Mouse (Mus musculus) embryonic facial prominence, embryonic 12.5 days (tissue): ENCODE data around the gene Pcbp3. TPM values are rescaled to one million over a fixed set of nuclear protein-coding genes. Genes with fewer than 3 reads are reported as not detected.

Source experiments
- ATAC-seq: fragments of 200-750 bp; cut with Nextera tagmentation; 2 replicates; pipeline ENCODE4 v1.8.0; 2017; ENCODE audit not compliant: insufficient number of reproducible peaks, insufficient read depth, low FRiP score, low TSS enrichment
- H3K27ac ChIP-seq: fragments of 300-500 bp; sonication (generic); 2 replicates; pipeline ENCODE4 v1.5.1; 2016; ENCODE audit warnings: mild to moderate bottlenecking
- H3K27me3 ChIP-seq: fragments of 300-500 bp; sonication (generic); 2 replicates; pipeline ENCODE4 v1.6.1; 2016; ENCODE audit warnings: mild to moderate bottlenecking, moderate library complexity
- H3K36me3 ChIP-seq: fragments of 300-500 bp; sonication (generic); 2 replicates; pipeline ENCODE4 v1.6.1; 2016; ENCODE audit warnings: mild to moderate bottlenecking
- H3K4me1 ChIP-seq: fragments of 300-500 bp; sonication (generic); 2 replicates; pipeline ENCODE4 v1.6.1; 2016
- H3K4me2 ChIP-seq: fragments of 300-500 bp; sonication (generic); replicated peaks from 2 replicates; pipeline ENCODE4 v1.6.1; 2016; ENCODE audit warnings: mild to moderate bottlenecking, moderate library complexity
- H3K4me3 ChIP-seq: fragments of 300-500 bp; sonication (generic); 2 replicates; pipeline ENCODE4 v1.5.1; 2016; ENCODE audit warnings: mild to moderate bottlenecking
- H3K9ac ChIP-seq: fragments of 300-500 bp; sonication (generic); 2 replicates; pipeline ENCODE4 v1.6.1; 2016; ENCODE audit warnings: mild to moderate bottlenecking, moderate library complexity
- H3K9me3 ChIP-seq: fragments of 300-500 bp; sonication (generic); 2 replicates; pipeline ENCODE4 v1.6.1; 2016; ENCODE audit warnings: mild to moderate bottlenecking, moderate library complexity
- WGBS: fragments of 180-500 bp; shearing (Covaris S2); methylation state at CpG from one replicate; pipeline ENCODE4 v1.1.7; 2016; 5-methylcytosine and 5-hydroxymethylcytosine counted together
- polyA plus RNA-seq: library from polyadenylated mRNA; unstranded; fragments of >200 nt; fragmentation: Nextera tagmentation; extraction: Ambion mirVana; gene quantifications from 2 replicates; pipeline ENCODE4 v1.2.1, GENCODE M21; 2016

The Pcbp3 gene
- polyA plus RNA-seq, 1 experiment from 2014 or later, result 52.5 TPM

GRCm38 (mm10) chr10:76918086-76918485, 43.6 kb downstream of the Pcbp3 start:
- WGBS, result 81% methylated on average over 3 of the region's 3 CpGs

GRCm38 (mm10) chr10:76906434-76906833, 55.3 kb downstream of the Pcbp3 start:
- Histone ChIP-seq H3K4me3 (no peak overlapping the region), H3K9ac (no peak overlapping the region), H3K36me3 (no peaks in the 10 kb centered on the region), H3K27me3 (no peaks in the 10 kb centered on the region), H3K4me2 (no peak overlapping the region), H3K27ac (0 out of 2 replicates have a peak overlapping the region, but pooled peaks have one; percentile 26), H3K9me3 (no peaks in the 10 kb centered on the region), H3K4me1 (peaks cover 28% of the 10 kb centered on the region)
- no peak; the same call in 1 of the 2 replicates for ATAC-seq
- 68% methylated on average over 10 of the region's 10 CpGs for WGBS

More at GRCm38 (mm10) chr10:76918086-76918485, 43.6 kb downstream of the Pcbp3 start:
- Histone ChIP-seq H3K4me1 (no peaks in the 10 kb centered on the region), H3K4me3 (no peak overlapping the region), H3K27ac (no peak overlapping the region), H3K36me3 (no peaks in the 10 kb centered on the region), H3K9me3 (no peaks in the 10 kb centered on the region), H3K27me3 (no peaks in the 10 kb centered on the region), H3K9ac (no peak overlapping the region), H3K4me2 (no peak overlapping the region)
- no peak for ATAC-seq

- H3K9ac ChIP-seq, result no peak overlapping the region
- no peak overlapping the region for H3K4me2 ChIP-seq
- H3K36me3 ChIP-seq, result no peaks in the 10 kb centered on the region
- 64% methylated on average over 14 of the region's 14 CpGs for WGBS
- peaks cover 28% of the 10 kb centered on the region for H3K4me1 ChIP-seq
- no peaks in the 10 kb centered on the region for H3K27me3 ChIP-seq
- no peak for ATAC-seq
- no peak overlapping the region for H3K4me3 ChIP-seq
- H3K27ac ChIP-seq, result 0 out of 2 replicates have a peak overlapping the region, but pooled peaks have one; percentile 1
- H3K9me3 ChIP-seq, result no peaks in the 10 kb centered on the region
Measured at GRCm38 (mm10) chr10:76905935-76906341, 55.7 kb downstream of the Pcbp3 start.

DNA sequence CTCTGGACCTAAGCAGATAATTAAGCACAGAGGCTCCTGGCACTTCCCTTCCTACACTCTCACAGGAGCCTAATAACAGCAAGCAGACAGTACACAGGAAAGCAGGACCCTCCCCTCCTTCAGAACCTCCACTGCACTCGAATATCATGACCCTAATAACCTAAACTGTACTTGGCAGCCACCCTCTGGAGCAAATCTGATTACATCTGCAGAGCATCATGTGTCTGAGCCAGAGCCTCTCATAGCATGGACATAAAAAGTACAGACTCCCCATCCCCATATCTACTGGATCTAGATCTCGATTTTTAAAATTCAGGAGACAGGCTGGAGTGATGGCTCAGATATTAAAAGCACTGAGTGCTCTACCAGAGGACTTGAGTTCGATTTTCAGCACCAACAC, 58.0 kb downstream of the Pcbp3 start:
- H3K36me3 ChIP-seq, result no peaks in the 10 kb centered on the region
- no peak overlapping the region for H3K4me2 ChIP-seq
- WGBS, result 42% methylated on average over 3 of the region's 3 CpGs

DNA sequence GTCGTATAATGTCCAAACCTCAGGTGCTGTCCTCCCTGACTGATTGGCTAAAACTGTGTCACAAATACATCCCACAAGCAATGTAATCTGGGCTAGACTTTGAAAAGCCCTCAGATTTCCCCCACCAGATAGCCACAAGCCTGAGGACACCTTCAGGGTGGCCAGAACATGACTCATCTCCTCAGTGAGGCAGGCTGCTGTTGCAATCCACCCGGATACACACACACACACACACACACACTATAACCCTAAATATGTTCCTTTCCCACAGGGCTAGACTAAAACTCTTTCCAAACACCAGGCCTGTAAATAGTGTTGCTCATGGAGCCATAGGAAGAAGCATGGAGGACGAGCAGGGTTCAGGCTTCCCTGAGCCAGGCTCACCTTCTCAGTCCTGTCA, 58.6 kb downstream of the Pcbp3 start:
- Histone ChIP-seq H3K27ac (peak overlapping the region; percentile 72; the same call in 1 of the 2 replicates), H3K9ac (no peak overlapping the region), H3K4me2 (no peak overlapping the region), H3K4me1 (peaks cover 28% of the 10 kb centered on the region), H3K4me3 (no peak overlapping the region), H3K36me3 (no peaks in the 10 kb centered on the region), H3K27me3 (no peaks in the 10 kb centered on the region), H3K9me3 (no peaks in the 10 kb centered on the region)
- ATAC-seq, result no peak
- 68% methylated on average over 3 of the region's 3 CpGs for WGBS

More for the DNA sequence above, 58.0 kb downstream of the Pcbp3 start:
- Histone ChIP-seq H3K27me3 (no peaks in the 10 kb centered on the region), H3K9me3 (no peaks in the 10 kb centered on the region), H3K4me1 (peaks cover 28% of the 10 kb centered on the region), H3K9ac (no peak overlapping the region), H3K27ac (peak overlapping the region; percentile 72; the same call in 1 of the 2 replicates), H3K4me3 (no peak overlapping the region)
- ATAC-seq, result no peak

DNA sequence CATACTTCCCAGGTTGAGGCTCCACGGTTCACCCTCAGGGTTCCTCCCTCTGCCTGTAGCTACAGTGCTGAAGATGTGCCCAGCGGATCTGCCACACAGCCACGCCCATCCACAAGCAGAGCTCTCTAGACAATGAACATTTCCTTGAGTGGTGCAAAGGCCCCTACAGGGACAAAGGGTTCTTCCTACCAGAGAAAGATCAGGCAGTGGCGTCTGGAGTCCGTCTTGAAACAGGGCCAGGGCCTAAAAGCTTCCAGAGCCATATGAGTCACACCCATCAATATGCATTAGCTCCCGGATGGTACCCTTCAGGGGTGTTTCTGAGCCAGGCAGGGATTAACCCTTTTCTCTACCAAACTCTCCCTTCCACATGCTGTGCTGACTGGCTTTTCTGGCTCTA, 59.1 kb downstream of the Pcbp3 start:
- no peaks in the 10 kb centered on the region for H3K9me3 ChIP-seq
- H3K27ac ChIP-seq, result peak overlapping the region; percentile 52
- H3K4me2 ChIP-seq, result no peak overlapping the region
- 0 out of 2 replicates have a peak, but pooled peaks have one; percentile 44 for ATAC-seq
- WGBS, result 28% methylated on average over 6 of the region's 6 CpGs
- peaks cover 28% of the 10 kb centered on the region for H3K4me1 ChIP-seq
- H3K36me3 ChIP-seq, result no peaks in the 10 kb centered on the region
- no peaks in the 10 kb centered on the region for H3K27me3 ChIP-seq
- no peak overlapping the region for H3K4me3 ChIP-seq
- H3K9ac ChIP-seq, result no peak overlapping the region

- H3K9me3 ChIP-seq, result no peaks in the 10 kb centered on the region
- 89% methylated on average over 4 of the region's 4 CpGs for WGBS
- no peaks in the 10 kb centered on the region for H3K27me3 ChIP-seq
Measured at GRCm38 (mm10) chr10:76898428-76898827, 63.3 kb downstream of the Pcbp3 start.

DNA sequence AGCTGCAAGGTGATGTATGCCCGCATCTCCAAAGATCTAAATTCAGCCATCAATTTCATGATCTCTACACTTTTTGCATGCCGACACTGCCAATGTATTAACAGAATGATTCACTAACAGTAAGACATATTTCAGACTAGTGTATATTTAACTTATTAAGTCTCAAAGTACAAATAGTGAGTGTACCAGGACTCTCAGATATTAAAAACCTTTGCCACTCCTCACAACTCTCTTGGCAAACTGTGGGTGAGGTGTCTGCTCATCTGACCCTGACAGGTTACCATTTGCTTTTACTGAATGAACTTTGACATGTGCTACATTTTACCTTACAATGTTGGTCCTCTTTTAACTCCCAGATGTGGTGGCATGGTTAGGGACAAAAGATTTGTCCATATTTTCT, 70.2 kb downstream of the Pcbp3 start:
- 97% methylated on average over 2 of the region's 2 CpGs for WGBS
- Histone ChIP-seq H3K27me3 (no peaks in the 10 kb centered on the region), H3K9ac (no peak overlapping the region), H3K4me1 (no peaks in the 10 kb centered on the region), H3K4me3 (no peak overlapping the region), H3K36me3 (no peaks in the 10 kb centered on the region), H3K27ac (no peak overlapping the region), H3K4me2 (no peak overlapping the region), H3K9me3 (no peaks in the 10 kb centered on the region)
- ATAC-seq, result no peak

More at GRCm38 (mm10) chr10:76898428-76898827, 63.3 kb downstream of the Pcbp3 start:
- peaks cover 11% of the 10 kb centered on the region for H3K4me1 ChIP-seq
- no peak overlapping the region for H3K4me3 ChIP-seq
- ATAC-seq, result no peak
- H3K36me3 ChIP-seq, result no peaks in the 10 kb centered on the region
- H3K9ac ChIP-seq, result no peak overlapping the region
- no peak overlapping the region for H3K4me2 ChIP-seq
- H3K27ac ChIP-seq, result no peak overlapping the region

DNA sequence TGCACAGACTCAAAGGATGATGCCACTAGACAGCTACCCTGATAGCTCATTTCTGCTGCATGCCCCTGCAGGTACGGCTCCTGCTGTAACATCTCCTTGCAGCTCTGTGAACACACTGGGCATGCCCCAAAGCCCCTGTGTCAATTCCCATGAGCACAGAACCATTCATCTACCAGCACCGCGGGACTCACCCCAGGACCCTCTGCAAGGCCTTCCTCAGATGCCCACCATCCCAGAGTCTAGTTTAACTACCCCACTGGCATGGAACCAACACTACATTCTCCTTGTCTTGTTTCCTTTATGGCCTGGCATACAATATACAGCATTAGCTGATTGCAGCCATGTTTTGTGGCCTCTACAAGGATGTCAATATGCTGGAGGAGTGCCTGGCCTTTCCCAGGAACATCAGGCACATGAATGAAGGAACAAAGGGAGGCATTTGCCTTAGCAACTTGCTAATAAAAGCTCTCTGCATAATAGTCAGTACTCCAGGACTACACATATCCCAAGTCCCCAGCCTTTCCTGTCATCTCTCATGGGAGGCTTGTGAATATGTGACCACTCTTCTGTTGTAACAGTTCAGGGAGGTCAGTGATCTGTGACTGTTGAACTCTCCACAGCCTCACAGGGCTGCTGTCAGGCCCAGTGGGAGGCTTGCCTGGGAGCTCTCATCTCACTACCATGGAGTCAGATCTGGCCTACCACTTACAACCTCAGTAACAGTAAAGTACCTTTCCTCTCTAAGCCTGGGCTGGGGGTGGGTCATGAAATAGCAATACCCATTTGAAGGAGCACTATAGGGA, 78.0 kb downstream of the Pcbp3 start:
- no peaks in the 10 kb centered on the region for H3K36me3 ChIP-seq
- no peak overlapping the region for H3K4me3 ChIP-seq
- H3K9me3 ChIP-seq, result no peaks in the 10 kb centered on the region
- no peak for ATAC-seq
- WGBS, result 86% methylated on average over 3 of the region's 3 CpGs
- no peaks in the 10 kb centered on the region for H3K27me3 ChIP-seq
- H3K4me2 ChIP-seq, result no peak overlapping the region
- no peak overlapping the region for H3K9ac ChIP-seq
- 0 out of 2 replicates have a peak, but pooled peaks cover 6% of the 10 kb centered on the region for H3K4me1 ChIP-seq
- no peak overlapping the region for H3K27ac ChIP-seq

DNA sequence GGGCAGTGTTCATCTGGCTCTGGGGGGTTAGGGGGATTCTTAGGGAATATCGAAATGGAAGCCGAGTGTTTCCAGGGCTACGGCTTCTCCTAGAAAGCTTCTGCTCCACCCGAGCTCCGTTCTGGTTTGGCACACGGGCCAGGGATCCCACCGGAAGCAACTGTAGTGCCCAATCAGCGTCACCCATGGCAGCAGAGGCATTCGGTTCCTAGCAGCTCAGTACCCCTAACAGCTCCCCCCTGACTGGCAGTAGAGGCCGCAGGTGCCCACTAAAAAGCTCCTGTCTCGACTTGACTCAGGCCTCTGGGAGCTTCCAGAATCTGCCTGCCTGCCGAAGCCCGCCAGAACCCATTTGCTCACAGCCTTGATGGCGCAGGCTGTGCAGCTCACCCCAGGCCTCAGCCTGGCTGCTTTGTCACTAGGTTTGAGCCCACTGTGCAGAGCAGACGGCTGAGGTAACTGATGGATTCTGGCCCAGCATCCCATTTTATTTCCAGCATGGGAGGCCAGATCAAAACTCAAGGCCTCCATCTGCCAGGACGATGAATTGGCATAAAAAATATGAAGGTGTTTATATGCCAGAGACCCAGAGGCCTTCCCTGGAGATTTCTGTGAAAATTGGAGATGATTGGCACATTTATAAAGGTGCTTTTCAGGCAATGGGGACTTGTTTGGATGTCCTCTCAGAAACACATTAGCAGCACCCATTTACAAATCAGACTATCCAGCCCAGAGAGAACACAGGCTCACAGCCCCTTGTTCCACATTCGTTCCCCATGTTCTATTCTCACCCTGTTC, 78.8 kb downstream of the Pcbp3 start:
- Histone ChIP-seq H3K4me2 (no peak overlapping the region), H3K27me3 (no peaks in the 10 kb centered on the region), H3K36me3 (no peaks in the 10 kb centered on the region), H3K27ac (no peak overlapping the region), H3K4me1 (0 out of 2 replicates have a peak, but pooled peaks cover 6% of the 10 kb centered on the region), H3K9me3 (no peaks in the 10 kb centered on the region), H3K4me3 (no peak overlapping the region), H3K9ac (no peak overlapping the region)
- no peak for ATAC-seq
- 69% methylated on average over 17 of the region's 17 CpGs for WGBS

- no peak overlapping the region for H3K4me2 ChIP-seq
- H3K27ac ChIP-seq, result no peak overlapping the region
- 0 out of 2 replicates have a peak, but pooled peaks cover 6% of the 10 kb centered on the region for H3K4me1 ChIP-seq
- H3K4me3 ChIP-seq, result no peak overlapping the region
- 75% methylated on average over 5 of the region's 5 CpGs for WGBS
- no peaks in the 10 kb centered on the region for H3K27me3 ChIP-seq
- ATAC-seq, result no peak
- no peak overlapping the region for H3K9ac ChIP-seq
- no peaks in the 10 kb centered on the region for H3K36me3 ChIP-seq
- H3K9me3 ChIP-seq, result no peaks in the 10 kb centered on the region
Measured at GRCm38 (mm10) chr10:76881900-76882299, 79.8 kb downstream of the Pcbp3 start.
